Mouse (Mus musculus): ENCODE results near the gene Spata16.

The Spata16 gene

GRCm38 (mm10) chr3:26832954-26833353, 195.5 kb downstream of the Spata16 start:
- DNase-seq = no peak

GRCm38 (mm10) chr3:26834178-26835050, 197.0 kb downstream of the Spata16 start:
- DNase-seq = peak in 1 of 2 experiments; percentile 21

GRCm38 (mm10) chr3:26835051-26835755, 197.8 kb downstream of the Spata16 start:
- no peak for DNase-seq

GRCm38 (mm10) chr3:26845041-26845440, 207.6 kb downstream of the Spata16 start:
- DNase-seq = no peak

GRCm38 (mm10) chr3:26847935-26848334, 210.5 kb downstream of the Spata16 start:
- DNase-seq = no peak

GRCm38 (mm10) chr3:26850207-26850606, 212.8 kb downstream of the Spata16 start:
- no peak for DNase-seq

GRCm38 (mm10) chr3:26850691-26851563, 213.5 kb downstream of the Spata16 start:
- DNase-seq = no peak

GRCm38 (mm10) chr3:26853557-26853956, 216.1 kb downstream of the Spata16 start:
- DNase-seq = no peak

- DNase-seq = no peak
These were observed 237.3 kb downstream of the Spata16 start for GRCm38 (mm10) chr3:26874706-26875105.

- DNase-seq = no peak
These were observed 239.9 kb downstream of the Spata16 start for GRCm38 (mm10) chr3:26877291-26877690.

- DNase-seq = no peak
These were observed 279.2 kb downstream of the Spata16 start for GRCm38 (mm10) chr3:26916607-26917006.

- no peak for DNase-seq
These were observed 283.6 kb downstream of the Spata16 start for GRCm38 (mm10) chr3:26920986-26921385.

- no peak for DNase-seq
These were observed 284.2 kb downstream of the Spata16 start for GRCm38 (mm10) chr3:26921576-26921975.

GRCm38 (mm10) chr3:26923391-26923790, 286.0 kb downstream of the Spata16 start:
- no peak for DNase-seq

GRCm38 (mm10) chr3:26924212-26924611, 286.8 kb downstream of the Spata16 start:
- DNase-seq = no peak

GRCm38 (mm10) chr3:26933079-26933478, 295.7 kb downstream of the Spata16 start:
- DNase-seq = no peak

GRCm38 (mm10) chr3:26936897-26937590, 299.6 kb downstream of the Spata16 start:
- no peak for DNase-seq

GRCm38 (mm10) chr3:26966776-26967175, 329.4 kb downstream of the Spata16 start:
- no peak for DNase-seq

GRCm38 (mm10) chr3:26968852-26969513, 331.6 kb downstream of the Spata16 start:
- no peak for DNase-seq

- no peak for DNase-seq
These were observed 333.1 kb downstream of the Spata16 start for GRCm38 (mm10) chr3:26970529-26970928.

- peak; percentile 46 to 61 for DNase-seq
These were observed 333.9 kb downstream of the Spata16 start for GRCm38 (mm10) chr3:26971276-26971675.

GRCm38 (mm10) chr3:26972105-26972504, 334.7 kb downstream of the Spata16 start:
- DNase-seq = peak in 1 of 2 experiments; percentile 19

Measured in kidney, adult 8-10 months (tissue).